Mouse (Mus musculus): ENCODE results near the gene Gm43720. TPM values are rescaled to one million over a fixed set of nuclear protein-coding genes. Genes with fewer than 3 reads are reported as not detected.

The Gm43720 gene
- polyA plus RNA-seq, 1 experiment from 2014 or later = 0.19 TPM

DNA sequence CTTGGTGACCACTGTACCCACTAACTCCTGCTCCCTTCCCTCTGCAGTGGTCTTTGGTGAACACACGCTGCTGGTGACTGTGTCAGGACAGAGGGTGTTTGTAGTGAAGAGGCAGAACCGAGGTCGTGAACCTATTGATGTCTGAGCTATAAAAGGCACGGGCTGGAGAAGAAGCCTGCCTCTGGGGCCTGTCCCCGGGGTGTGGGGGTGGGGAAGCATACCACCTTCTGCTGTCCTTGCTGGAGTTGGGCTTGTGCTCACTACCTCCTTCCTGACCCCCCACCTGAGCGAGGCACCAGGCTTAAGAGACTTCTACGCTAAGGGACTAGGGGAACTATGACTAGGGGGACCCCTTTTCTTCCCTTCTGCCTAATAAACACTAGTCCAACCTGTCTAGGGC lies 20.8 kb downstream of the Gm43720 start:
- peaks cover 29% of the 10 kb centered on the region for H3K36me3 ChIP-seq
- H3K9ac ChIP-seq = no peak overlapping the region
- H3K27me3 ChIP-seq = no peaks in the 10 kb centered on the region
- no peak overlapping the region for H3K4me2 ChIP-seq
- H3K4me1 ChIP-seq (replicated peaks) = peaks cover 35% of the 10 kb centered on the region
- H3K27ac ChIP-seq (replicated peaks) = no peak overlapping the region
- no peak for ATAC-seq (ENCODE audit: low FRiP score, low read depth)
- no peak overlapping the region for H3K4me3 ChIP-seq
- H3K9me3 ChIP-seq = no peaks in the 10 kb centered on the region
- 73% methylated on average over 7 of the region's 7 CpGs for WGBS

DNA sequence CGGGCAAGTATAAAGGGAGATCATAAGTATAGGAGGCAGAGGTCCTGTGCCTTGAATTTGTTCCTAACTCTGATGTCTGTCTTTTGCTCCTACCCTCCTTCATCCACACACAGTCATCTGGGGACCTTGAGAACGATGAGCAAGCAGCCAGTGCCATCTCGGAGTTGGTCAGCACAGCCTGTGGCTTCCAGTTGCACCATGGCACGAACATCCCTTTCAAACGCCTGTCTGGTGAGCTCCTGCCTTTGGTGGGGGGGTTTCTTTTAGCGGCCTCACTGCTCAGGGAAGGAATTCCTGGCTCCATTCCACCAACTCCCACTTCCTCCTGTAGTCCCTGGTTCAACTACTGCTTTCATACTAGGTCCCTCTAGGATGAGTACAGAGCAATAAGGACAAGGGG lies 21.2 kb downstream of the Gm43720 start:
- 89% methylated on average over 6 of the region's 6 CpGs for WGBS
- no peak for ATAC-seq (ENCODE audit: low FRiP score, low read depth)

DNA sequence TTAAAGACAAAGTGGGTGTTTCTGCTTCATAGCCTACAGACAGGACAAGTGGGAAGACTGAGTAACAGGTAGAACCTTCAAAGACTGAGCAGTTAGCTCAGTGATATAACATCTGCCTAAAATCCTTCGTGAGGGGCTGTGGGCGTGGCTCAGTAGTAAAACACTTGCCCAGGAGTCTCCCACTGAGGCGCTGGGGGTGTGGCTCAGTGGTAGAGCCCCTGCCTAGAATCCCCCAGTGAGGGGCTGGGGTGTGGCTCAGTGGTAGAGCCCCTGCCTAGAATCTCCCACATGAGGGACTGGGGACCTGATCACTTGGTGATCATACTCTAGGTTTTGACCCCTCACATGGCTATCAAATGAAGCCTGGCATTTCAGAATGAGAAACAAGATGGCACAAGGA lies 21.7 kb downstream of the Gm43720 start:
- no peak for ATAC-seq (ENCODE audit: low FRiP score, low read depth)
- no peak overlapping the region for H3K4me3 ChIP-seq
- H3K4me2 ChIP-seq = no peak overlapping the region
- no peaks in the 10 kb centered on the region for H3K27me3 ChIP-seq
- H3K9me3 ChIP-seq = no peaks in the 10 kb centered on the region
- peaks cover 29% of the 10 kb centered on the region for H3K36me3 ChIP-seq
- H3K4me1 ChIP-seq (replicated peaks) = peaks cover 32% of the 10 kb centered on the region
- 89% methylated on average over 3 of the region's 3 CpGs for WGBS
- H3K27ac ChIP-seq (replicated peaks) = no peak overlapping the region
- H3K9ac ChIP-seq = no peak overlapping the region

More for the DNA sequence above, 21.2 kb downstream of the Gm43720 start:
- Histone ChIP-seq H3K9ac (no peak overlapping the region), H3K27me3 (no peaks in the 10 kb centered on the region), H3K36me3 (peaks cover 29% of the 10 kb centered on the region), H3K4me3 (no peak overlapping the region), H3K4me1 (replicated peaks) (peaks cover 35% of the 10 kb centered on the region), H3K9me3 (no peaks in the 10 kb centered on the region), H3K27ac (replicated peaks) (no peak overlapping the region), H3K4me2 (no peak overlapping the region)

DNA sequence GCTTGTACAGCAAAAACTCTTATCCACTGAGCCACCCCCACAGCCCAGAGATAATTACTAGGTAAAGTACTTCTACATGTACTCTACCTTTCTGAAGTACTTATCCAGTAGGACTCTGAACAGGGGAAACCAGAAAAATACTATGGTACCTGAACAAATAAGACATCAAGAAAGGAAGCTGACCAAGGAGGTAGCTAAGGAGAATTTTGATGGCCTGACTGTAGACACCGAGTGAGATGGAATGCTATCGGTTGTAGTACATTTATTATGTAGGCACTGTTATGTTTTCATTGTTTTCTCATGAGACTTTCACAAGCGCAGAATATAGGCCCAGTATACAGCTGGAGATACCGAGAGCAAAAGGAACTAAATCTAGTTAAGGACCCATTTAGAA lies 22.2 kb downstream of the Gm43720 start:
- WGBS = 87% methylated on average over 4 of the region's 4 CpGs
- Histone ChIP-seq H3K9ac (no peak overlapping the region), H3K4me3 (no peak overlapping the region), H3K4me2 (no peak overlapping the region), H3K4me1 (replicated peaks) (peaks cover 27% of the 10 kb centered on the region), H3K9me3 (no peaks in the 10 kb centered on the region), H3K36me3 (peaks cover 29% of the 10 kb centered on the region), H3K27ac (replicated peaks) (no peak overlapping the region), H3K27me3 (no peaks in the 10 kb centered on the region)
- ATAC-seq (ENCODE audit: low FRiP score, low read depth) = no peak

DNA sequence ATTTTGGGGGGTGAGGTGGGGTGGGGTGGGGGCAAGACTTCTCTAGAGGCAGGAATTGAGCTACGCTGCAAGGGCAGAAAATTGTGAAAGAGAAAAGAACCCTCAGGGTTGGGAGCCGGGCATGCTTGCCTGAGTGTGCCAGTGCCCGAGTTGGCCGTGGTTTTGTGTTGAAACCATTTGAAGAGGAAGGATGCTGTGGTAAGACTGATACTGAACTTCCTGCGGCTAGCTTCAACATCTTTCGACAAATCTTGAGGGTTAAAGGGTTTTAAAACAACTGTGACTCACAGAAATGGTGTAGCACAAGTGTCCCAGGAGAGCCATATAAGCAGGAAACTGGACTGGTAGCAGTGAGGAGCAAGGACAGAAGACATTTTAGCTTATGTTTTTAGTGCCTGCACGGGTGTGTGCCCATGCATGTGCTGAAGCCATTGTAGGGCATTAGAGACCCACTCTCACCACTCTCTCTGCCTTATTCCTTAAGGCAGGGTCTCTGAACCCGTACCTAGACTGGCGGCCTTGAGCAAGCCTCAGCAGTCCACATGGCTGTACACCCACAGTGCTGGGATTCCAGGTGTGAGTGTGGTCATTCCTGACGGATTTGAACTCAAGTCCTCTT lies 22.7 kb downstream of the Gm43720 start:
- Histone ChIP-seq H3K27me3 (no peaks in the 10 kb centered on the region), H3K9ac (no peak overlapping the region), H3K36me3 (peaks cover 28% of the 10 kb centered on the region), H3K4me2 (peak overlapping the region; percentile 81; the same call in 1 of the 2 replicates), H3K4me3 (no peak overlapping the region), H3K9me3 (no peaks in the 10 kb centered on the region), H3K4me1 (replicated peaks) (peaks cover 22% of the 10 kb centered on the region), H3K27ac (replicated peaks) (no peak overlapping the region)
- ATAC-seq (ENCODE audit: low FRiP score, low read depth) = no peak
- 91% methylated on average over 10 of the region's 10 CpGs for WGBS

DNA sequence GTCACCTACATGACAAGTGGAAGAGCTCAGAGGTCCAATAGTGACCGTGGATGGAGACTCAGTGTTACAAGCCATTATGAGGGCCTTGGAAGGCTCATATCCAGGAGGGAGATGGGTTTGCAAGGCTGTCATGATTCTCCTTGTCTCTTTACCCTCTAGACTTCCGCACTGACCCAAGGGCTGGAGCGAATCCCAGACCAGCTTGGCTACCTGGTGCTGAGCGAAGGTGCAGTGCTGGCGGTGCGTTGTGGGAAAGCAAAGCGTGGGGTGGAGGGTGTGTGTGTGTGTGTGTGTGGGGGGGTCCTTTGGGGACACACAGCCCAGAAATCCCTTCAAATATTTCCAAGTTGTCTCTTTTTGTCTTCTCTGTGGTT lies 23.7 kb downstream of the Gm43720 start:
- Histone ChIP-seq H3K4me2 (peak overlapping the region; percentile 81), H3K4me1 (replicated peaks) (peaks cover 20% of the 10 kb centered on the region), H3K36me3 (peaks cover 26% of the 10 kb centered on the region), H3K9me3 (no peaks in the 10 kb centered on the region), H3K27me3 (no peaks in the 10 kb centered on the region), H3K9ac (peak overlapping the region; percentile 67), H3K27ac (replicated peaks) (peak overlapping the region; percentile 92), H3K4me3 (peak overlapping the region; percentile 72)
- ATAC-seq (ENCODE audit: low FRiP score, low read depth) = 0 out of 2 replicates have a peak, but pooled peaks have one; percentile 2
- 24% methylated on average over 7 of the region's 7 CpGs for WGBS

DNA sequence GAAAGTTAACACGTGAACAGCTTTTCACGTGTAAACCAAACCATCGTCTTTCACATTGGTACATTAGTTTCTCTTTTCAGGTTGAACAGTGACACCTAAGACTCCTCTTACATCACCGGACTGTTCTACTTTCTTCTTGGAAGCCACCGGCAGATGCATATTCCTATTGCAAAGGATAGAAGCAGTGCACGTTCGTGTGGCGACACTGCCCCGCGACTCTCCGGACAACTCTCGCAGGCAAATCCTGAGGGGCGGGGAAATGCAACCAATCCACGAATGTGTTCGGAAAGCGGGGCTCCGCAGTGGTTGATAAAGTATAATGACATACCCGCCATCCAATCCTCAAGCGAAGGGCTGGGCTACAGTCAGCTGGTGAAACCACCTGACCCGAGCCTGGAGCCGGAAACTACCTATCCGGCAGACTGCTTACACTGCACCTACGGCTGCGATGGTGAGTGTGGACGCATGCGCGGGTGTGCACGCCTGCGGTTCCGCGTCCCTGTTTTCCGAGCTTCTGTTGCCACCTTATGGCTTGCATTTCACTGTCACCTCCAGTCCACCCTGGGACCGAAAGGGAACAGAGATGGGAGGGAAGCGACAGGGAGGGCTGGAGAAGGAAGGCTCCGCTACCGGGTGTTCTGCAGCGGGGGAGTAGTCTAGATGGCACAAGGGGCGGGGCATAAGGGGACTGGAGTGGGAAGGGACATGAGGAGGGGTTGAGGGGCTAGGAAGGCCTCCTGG lies 24.2 kb downstream of the Gm43720 start, which contains the start of gene Lamtor4:
TSS of gene Lamtor4 (plus strand) at position 130 of the 741 bp plus-strand sequence.
- peaks cover 21% of the 10 kb centered on the region for H3K36me3 ChIP-seq
- H3K27ac ChIP-seq (replicated peaks) = peak within 1 kb of the TSS; percentile 92
- H3K4me3 ChIP-seq = peak within 1 kb of the TSS; percentile 72
- H3K9ac ChIP-seq = peak within 1 kb of the TSS; percentile 67
- no peaks in the 10 kb centered on the region for H3K27me3 ChIP-seq
- ATAC-seq (ENCODE audit: low FRiP score, low read depth) = peak; percentile 100
- peak within 1 kb of the TSS; percentile 81 for H3K4me2 ChIP-seq
- peaks cover 20% of the 10 kb centered on the region for H3K4me1 ChIP-seq (replicated peaks)
- WGBS = under 1% methylated on average over 37 of the region's 38 CpGs
- H3K9me3 ChIP-seq = no peaks in the 10 kb centered on the region

DNA sequence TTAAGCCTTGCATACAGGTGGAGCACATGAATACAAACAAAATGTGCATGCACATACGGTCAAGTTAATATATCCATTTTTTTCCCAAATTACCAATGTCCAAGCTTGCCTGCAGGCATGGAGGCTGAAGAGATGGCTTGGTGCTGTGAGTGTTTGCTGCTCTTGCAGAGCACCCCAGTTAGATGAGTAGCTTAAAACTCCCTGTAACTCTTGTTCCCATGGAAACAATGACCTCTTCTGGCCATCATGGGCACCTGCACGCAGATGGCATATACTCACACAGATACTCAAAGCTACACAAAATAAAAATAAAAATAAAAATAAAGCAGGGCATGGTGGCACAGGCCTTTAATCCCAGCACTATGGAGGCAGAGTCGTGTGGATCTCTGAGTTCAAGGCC lies 26.7 kb downstream of the Gm43720 start:
- H3K4me1 ChIP-seq (replicated peaks) = peaks cover 20% of the 10 kb centered on the region
- ATAC-seq (ENCODE audit: low FRiP score, low read depth) = no peak
- H3K27me3 ChIP-seq = no peaks in the 10 kb centered on the region
- no peak overlapping the region for H3K9ac ChIP-seq
- peaks cover under 1% of the 10 kb centered on the region; the same call in 1 of the 2 replicates for H3K36me3 ChIP-seq
- 95% methylated on average over 3 of the region's 3 CpGs for WGBS
- no peak overlapping the region for H3K4me2 ChIP-seq
- no peak overlapping the region for H3K4me3 ChIP-seq
- H3K27ac ChIP-seq (replicated peaks) = no peak overlapping the region
- no peaks in the 10 kb centered on the region for H3K9me3 ChIP-seq

DNA sequence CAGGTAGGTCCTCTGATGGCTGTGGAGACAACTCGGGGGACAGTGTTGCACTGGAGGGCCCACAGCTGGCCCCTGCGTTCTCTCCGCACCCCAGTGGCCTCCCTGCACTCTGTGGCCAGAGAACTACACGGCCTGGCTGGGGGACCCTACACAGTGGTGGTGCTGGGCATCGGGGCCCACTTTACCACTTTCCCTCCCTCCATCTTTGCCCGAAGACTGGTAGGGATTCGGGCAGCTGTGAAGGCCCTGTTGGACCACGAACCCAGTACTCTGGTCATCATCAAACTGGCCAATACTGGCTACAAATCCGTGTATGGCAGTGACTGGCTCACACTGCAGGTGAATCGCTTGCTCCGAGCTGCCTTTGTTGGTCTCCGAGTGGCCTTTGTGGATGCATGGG lies 28.6 kb downstream of the Gm43720 start:
- Histone ChIP-seq H3K36me3 (no peaks in the 10 kb centered on the region), H3K4me1 (replicated peaks) (peaks cover 9% of the 10 kb centered on the region), H3K9ac (no peak overlapping the region), H3K4me3 (no peak overlapping the region), H3K4me2 (no peak overlapping the region), H3K27ac (replicated peaks) (no peak overlapping the region), H3K9me3 (no peaks in the 10 kb centered on the region), H3K27me3 (no peaks in the 10 kb centered on the region)
- ATAC-seq (ENCODE audit: low FRiP score, low read depth) = no peak
- 90% methylated on average over 12 of the region's 12 CpGs for WGBS

DNA sequence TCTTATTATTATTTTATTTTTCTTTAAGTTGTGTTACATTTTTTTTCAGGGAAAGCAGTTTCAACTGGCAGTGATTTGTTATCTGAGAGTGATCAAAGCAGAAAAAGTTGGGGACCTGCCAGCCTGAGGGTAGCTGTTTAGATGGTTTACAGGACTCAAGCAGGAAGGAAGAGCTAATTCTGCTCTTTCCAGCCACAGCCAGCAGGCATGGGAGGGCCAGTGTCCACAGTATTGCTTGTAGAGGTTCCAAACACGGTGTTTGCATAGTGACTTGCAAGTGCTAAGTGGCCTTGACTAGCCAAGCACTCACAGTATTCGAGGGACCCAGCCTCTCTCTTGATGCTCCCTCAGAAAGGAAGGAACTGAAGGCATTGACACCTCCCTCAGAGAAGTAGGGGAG lies 38.2 kb downstream of the Gm43720 start:
- no peaks in the 10 kb centered on the region for H3K9me3 ChIP-seq
- H3K27ac ChIP-seq (replicated peaks) = no peak overlapping the region
- H3K4me1 ChIP-seq (replicated peaks) = no peaks in the 10 kb centered on the region
- H3K4me2 ChIP-seq = no peak overlapping the region
- no peak overlapping the region for H3K4me3 ChIP-seq
- H3K27me3 ChIP-seq = no peaks in the 10 kb centered on the region
- WGBS = 43% methylated on average over 2 of the region's 2 CpGs
- H3K36me3 ChIP-seq = no peaks in the 10 kb centered on the region
- no peak overlapping the region for H3K9ac ChIP-seq
- ATAC-seq (ENCODE audit: low FRiP score, low read depth) = no peak

DNA sequence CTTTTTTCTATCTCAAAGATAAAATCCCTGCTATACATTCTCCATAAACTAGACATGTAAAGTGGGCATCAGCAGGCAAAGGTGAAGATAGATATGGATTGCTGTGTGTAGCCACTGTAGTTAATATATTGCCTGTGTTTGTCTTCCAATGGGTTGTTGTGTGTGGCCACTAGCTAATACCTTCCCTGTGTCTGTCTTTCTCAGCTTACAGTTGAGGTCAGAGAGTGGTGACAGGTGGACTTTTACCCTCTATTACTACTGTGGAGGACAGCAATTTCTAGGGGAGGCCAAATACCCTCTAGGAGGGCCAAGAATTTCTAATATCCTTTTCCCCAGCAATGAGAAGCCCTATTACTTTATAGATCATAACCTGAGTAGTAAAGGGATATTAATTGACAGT lies 45.5 kb downstream of the Gm43720 start:
- Histone ChIP-seq H3K4me3 (no peak overlapping the region), H3K36me3 (no peaks in the 10 kb centered on the region), H3K9ac (no peak overlapping the region), H3K9me3 (no peaks in the 10 kb centered on the region), H3K4me1 (replicated peaks) (no peaks in the 10 kb centered on the region), H3K27ac (replicated peaks) (no peak overlapping the region), H3K4me2 (no peak overlapping the region), H3K27me3 (no peaks in the 10 kb centered on the region)
- ATAC-seq (ENCODE audit: low FRiP score, low read depth) = no peak

DNA sequence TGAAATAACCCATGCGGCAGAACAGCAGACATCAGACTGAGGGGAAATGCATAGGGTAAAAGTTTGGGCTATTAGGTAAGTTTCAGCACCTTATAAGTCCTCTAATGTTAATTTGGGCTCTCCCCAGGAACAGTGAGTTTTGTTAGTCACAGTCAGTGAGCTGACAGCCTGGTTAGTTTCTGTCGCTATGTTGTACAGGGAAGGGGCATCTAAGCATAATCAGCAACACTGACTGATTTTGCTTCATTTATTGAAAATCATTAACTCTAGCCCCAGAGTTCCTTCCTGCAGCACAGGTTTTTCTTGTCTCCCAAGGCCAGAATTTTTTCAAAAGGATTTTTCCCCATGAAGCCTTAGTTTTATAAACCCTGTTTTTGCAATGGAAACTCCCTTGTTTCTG lies 46.0 kb downstream of the Gm43720 start:
- WGBS = 88% methylated on average over 2 of the region's 2 CpGs
- ATAC-seq (ENCODE audit: low FRiP score, low read depth) = no peak
- H3K4me3 ChIP-seq = no peak overlapping the region
- no peak overlapping the region for H3K4me2 ChIP-seq
- H3K27ac ChIP-seq (replicated peaks) = no peak overlapping the region
- no peaks in the 10 kb centered on the region for H3K4me1 ChIP-seq (replicated peaks)
- no peaks in the 10 kb centered on the region for H3K36me3 ChIP-seq
- H3K27me3 ChIP-seq = no peaks in the 10 kb centered on the region
- no peak overlapping the region for H3K9ac ChIP-seq
- H3K9me3 ChIP-seq = no peaks in the 10 kb centered on the region
